Mouse (Mus musculus): Measurements from ENCODE around the gene Zfp110.
"Not testable (repeated sequence)": the region's sequence is repeated elsewhere in the genome, so short reads cannot be mapped to it uniquely, and the experiment has no call there.

Zfp110 gene

GRCm38 (mm10) chr7:12834162-12835120, at the start of gene Zfp110:
TSS of gene Zfp110 (plus strand) at chr7:12834761.
- DNase-seq, result peak; percentile 88

GRCm38 (mm10) chr7:12787333-12787732, 47.2 kb upstream of the Zfp110 start:
- DNase-seq, result no peak

- no peak for DNase-seq
Measured at GRCm38 (mm10) chr7:12788025-12788424, 46.5 kb upstream of the Zfp110 start.

GRCm38 (mm10) chr7:12792624-12793023, 41.9 kb upstream of the Zfp110 start:
- DNase-seq, result not testable (repeated sequence)

GRCm38 (mm10) chr7:12797971-12798370, 36.6 kb upstream of the Zfp110 start:
- no peak for DNase-seq

- DNase-seq, result no peak
Measured at GRCm38 (mm10) chr7:12799554-12799953, 35.0 kb upstream of the Zfp110 start.

GRCm38 (mm10) chr7:12802866-12803726, 31.5 kb upstream of the Zfp110 start, which contains the start of gene Zscan18:
TSS of gene Zscan18 (minus strand) at chr7:12803635.
- DNase-seq, result peak; percentile 86

- no peak for DNase-seq
Measured at GRCm38 (mm10) chr7:12803727-12804071, 30.9 kb upstream of the Zfp110 start.

- no peak for DNase-seq
Measured at GRCm38 (mm10) chr7:12815566-12815965, 19.0 kb upstream of the Zfp110 start.

GRCm38 (mm10) chr7:12818521-12819295, 15.9 kb upstream of the Zfp110 start, which contains the start of gene Zfp329:
TSS of gene Zfp329 (minus strand) at chr7:12818858.
- peak; percentile 92 for DNase-seq

GRCm38 (mm10) chr7:12835193-12835671, 671 bp downstream of the Zfp110 start:
- DNase-seq, result peak; percentile 65

- DNase-seq, result no peak
Measured at GRCm38 (mm10) chr7:12835779-12836178, 1.2 kb downstream of the Zfp110 start.

- peak; percentile 62 for DNase-seq
Measured at GRCm38 (mm10) chr7:12874301-12874700, 39.7 kb downstream of the Zfp110 start.

GRCm38 (mm10) chr7:12880036-12880435, 45.5 kb downstream of the Zfp110 start:
- DNase-seq, result no peak

- not testable (repeated sequence) for DNase-seq
Measured at GRCm38 (mm10) chr7:12880497-12880896, 45.9 kb downstream of the Zfp110 start.

GRCm38 (mm10) chr7:12880911-12881660, 46.5 kb downstream of the Zfp110 start, which contains the start of gene Zfp128:
TSS of gene Zfp128 (plus strand) at chr7:12881177.
- DNase-seq, result peak; percentile 97

GRCm38 (mm10) chr7:12886563-12887266, 52.2 kb downstream of the Zfp110 start:
- DNase-seq, result no peak

- no peak for DNase-seq
Measured at GRCm38 (mm10) chr7:12887585-12887984, 53.0 kb downstream of the Zfp110 start.

GRCm38 (mm10) chr7:12890928-12891327, 56.4 kb downstream of the Zfp110 start:
- DNase-seq, result no peak

- DNase-seq, result no peak
Measured at GRCm38 (mm10) chr7:12891334-12891733, 56.8 kb downstream of the Zfp110 start.
